Mouse (Mus musculus): ENCODE measurements around the gene Tsc22d1. TPM values are rescaled to one million over a fixed set of nuclear protein-coding genes. Genes with fewer than 3 reads are reported as not detected.
A peak's percentile ranks its signal among the peaks of the same experiment; 100 is the strongest.

Tsc22d1 gene
- polyA plus RNA-seq, 1 experiment: 153 TPM

DNA sequence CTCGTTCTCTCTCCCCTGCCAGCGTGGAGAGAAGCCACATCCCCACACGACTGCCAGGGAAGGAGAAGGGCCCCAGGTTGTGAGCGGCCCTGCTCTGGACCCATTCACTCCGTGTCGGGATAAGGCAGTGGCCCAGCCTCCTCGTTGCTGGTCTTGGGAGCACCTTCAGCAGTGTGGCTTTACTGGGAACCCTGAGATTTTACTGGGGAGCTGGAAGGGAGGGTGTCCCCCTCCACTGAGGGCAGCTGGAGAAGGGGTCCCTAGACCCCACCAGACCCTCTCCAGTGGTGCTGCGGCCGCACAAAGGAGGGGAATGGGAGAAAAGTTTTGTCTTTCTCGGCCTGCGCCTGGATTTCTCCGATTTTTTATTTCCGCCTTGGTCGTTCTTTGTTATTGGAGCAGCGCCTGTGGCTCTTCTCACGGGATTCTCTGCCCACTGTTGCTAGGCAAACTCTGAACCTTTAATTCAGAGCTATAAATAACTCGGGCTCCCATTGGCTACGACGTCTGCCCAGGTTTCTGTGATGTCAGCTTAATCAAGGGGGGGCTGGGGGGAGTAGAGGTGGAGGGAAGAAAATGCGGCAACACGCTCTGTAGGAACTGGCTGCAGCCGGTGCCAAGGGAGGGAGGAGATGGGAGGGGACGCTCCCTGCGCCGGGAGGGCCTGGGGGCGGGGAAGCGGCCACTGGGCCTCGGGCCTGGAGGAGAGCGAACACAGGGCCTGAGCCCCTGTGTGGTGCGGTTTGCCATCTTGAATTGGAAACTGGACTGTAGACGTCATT is 90.9 kb downstream of the Tsc22d1 start:
- H3K4me3 ChIP-seq (ENCODE audit: insufficient read depth, low read depth, low read length): peak overlapping the region; percentile 83
- H3K36me3 ChIP-seq (ENCODE audit: control insufficient read depth, insufficient read depth, low read length): peaks cover 6% of the 10 kb centered on the region; the same call in 1 of the 2 replicates
- WGBS: under 1% methylated on average over 31 of the region's 31 CpGs
- H3K27ac ChIP-seq (ENCODE audit: insufficient read depth, low read depth, low read length): peak overlapping the region; percentile 98
- no peaks in the 10 kb centered on the region for H3K27me3 ChIP-seq (replicated peaks; ENCODE audit: control insufficient read depth, insufficient read depth, low read length)
- TF ChIP-seq POLR2A (IDR thresholded peaks at IDR 0.05; ENCODE audit: low read depth, low read length) (peak; percentile 21), CTCF (conservative IDR thresholded peaks at IDR 0.05; ENCODE audit: insufficient read depth, insufficient read length, low read depth, low read length) (no peak)
- peak; percentile 96 for DNase-seq
- H3K4me1 ChIP-seq (ENCODE audit: control insufficient read depth, insufficient read depth, low read length): peaks cover 6% of the 10 kb centered on the region; the same call in 1 of the 2 replicates

DNA sequence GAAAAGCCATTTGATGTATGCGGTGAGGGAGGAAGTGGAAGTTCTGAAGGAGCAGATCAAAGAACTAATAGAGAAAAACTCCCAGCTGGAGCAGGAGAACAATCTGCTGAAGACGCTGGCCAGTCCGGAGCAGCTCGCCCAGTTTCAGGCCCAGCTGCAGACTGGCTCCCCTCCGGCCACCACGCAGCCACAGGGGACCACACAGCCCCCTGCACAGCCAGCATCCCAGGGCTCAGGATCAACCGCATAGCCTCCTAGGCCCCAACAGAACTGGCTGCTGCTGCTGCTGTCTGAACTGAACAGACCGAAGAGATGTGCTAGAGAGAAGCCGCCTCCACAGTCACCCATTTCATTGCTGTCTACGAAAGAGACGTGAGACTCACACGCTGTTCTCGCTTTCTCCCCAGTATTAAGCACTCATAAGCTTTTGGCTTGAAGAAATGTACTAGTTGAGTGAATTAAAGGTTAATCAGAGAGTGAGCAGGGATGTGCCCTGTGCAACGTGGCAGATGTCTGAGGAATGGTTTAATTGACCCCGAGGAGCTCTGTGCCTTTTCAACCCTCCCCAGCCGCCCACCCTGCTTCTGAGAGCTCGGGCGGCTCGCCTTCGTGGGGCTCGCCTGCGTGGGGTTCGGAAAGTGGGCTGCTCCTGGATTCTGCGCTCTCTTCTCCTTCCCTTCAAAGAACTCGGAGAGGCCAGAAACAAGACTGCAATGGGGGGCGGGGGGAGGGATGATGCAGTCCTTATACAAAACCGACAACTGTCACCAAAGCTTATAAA is 91.9 kb downstream of the Tsc22d1 start:
- TF ChIP-seq CTCF (conservative IDR thresholded peaks at IDR 0.05; ENCODE audit: insufficient read depth, insufficient read length, low read depth, low read length): no peak
- TF ChIP-seq POLR2A (IDR thresholded peaks at IDR 0.05; ENCODE audit: low read depth, low read length): no peak
- Histone ChIP-seq H3K4me3 (ENCODE audit: insufficient read depth, low read depth, low read length) (peak overlapping the region; percentile 83), H3K36me3 (ENCODE audit: control insufficient read depth, insufficient read depth, low read length) (peaks cover 6% of the 10 kb centered on the region; the same call in 1 of the 2 replicates), H3K4me1 (ENCODE audit: control insufficient read depth, insufficient read depth, low read length) (peaks cover 6% of the 10 kb centered on the region; the same call in 1 of the 2 replicates), H3K27ac (ENCODE audit: insufficient read depth, low read depth, low read length) (peak overlapping the region; percentile 72), H3K27me3 (replicated peaks; ENCODE audit: control insufficient read depth, insufficient read depth, low read length) (no peaks in the 10 kb centered on the region)
- DNase-seq: no peak
- 27% methylated on average over 27 of the region's 27 CpGs for WGBS

DNA sequence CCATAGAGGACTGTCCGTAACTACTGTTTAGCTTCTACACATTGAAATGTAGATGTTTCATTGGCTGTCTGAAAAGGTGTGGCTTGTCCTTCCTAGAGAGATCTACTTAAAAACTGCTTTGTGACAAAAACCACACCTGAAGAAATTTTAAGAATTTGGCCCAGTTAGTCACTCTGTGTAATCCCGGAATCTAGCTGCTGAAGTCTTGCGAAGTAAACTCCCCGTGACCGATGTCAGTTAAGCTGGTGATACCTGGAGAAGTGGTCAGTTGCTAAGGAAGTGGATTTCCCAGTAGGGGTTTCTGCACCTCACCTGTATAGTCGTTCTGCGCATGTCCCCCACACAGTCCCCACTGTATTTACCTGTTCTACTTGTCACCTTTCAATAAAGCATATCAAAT is 92.6 kb downstream of the Tsc22d1 start:
- WGBS: 62% methylated on average over 7 of the region's 7 CpGs
- DNase-seq: no peak
- peaks cover 6% of the 10 kb centered on the region; the same call in 1 of the 2 replicates for H3K4me1 ChIP-seq (ENCODE audit: control insufficient read depth, insufficient read depth, low read length)
- H3K27ac ChIP-seq (ENCODE audit: insufficient read depth, low read depth, low read length): no peak overlapping the region
- no peaks in the 10 kb centered on the region for H3K27me3 ChIP-seq (replicated peaks; ENCODE audit: control insufficient read depth, insufficient read depth, low read length)
- H3K4me3 ChIP-seq (ENCODE audit: insufficient read depth, low read depth, low read length): no peak overlapping the region
- no peak for TF ChIP-seq CTCF (conservative IDR thresholded peaks at IDR 0.05; ENCODE audit: insufficient read depth, insufficient read length, low read depth, low read length)
- TF ChIP-seq POLR2A (IDR thresholded peaks at IDR 0.05; ENCODE audit: low read depth, low read length): no peak
- H3K36me3 ChIP-seq (ENCODE audit: control insufficient read depth, insufficient read depth, low read length): peaks cover 6% of the 10 kb centered on the region; the same call in 1 of the 2 replicates

DNA sequence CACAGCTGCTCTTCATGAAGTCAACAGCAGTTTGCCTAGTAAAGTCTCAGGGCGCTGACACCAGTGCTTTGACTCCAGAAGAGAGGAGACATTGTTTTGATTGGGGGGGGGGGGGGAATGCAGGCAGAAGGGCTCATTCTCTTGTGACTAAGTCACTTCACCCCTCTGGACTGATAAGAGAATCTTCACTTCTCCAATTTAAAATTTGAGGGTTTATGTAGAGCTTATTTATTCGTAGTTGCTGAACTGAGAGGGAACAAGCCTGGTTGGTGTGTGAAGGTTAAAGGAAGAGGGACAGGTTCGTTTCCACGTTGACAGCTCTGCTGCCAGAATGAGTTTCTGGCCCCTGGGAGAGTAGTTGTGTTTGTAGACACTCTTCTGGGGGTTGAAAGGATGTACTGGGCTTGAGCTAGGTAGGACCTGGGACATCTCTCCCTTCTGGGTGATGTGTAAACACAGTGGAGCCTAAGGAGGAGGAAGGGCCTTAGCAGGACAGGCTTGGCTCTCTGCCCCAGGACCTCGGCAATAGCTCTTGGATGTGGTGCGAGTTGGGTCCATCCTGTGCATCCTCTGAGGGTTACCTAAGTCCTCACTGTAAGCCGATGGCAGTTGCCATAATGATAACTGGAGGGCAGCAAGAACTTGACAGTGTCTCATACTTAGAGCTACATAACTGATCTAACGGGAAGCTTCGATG is 93.2 kb downstream of the Tsc22d1 start:
- Histone ChIP-seq H3K27me3 (replicated peaks; ENCODE audit: control insufficient read depth, insufficient read depth, low read length) (no peaks in the 10 kb centered on the region), H3K27ac (ENCODE audit: insufficient read depth, low read depth, low read length) (no peak overlapping the region), H3K4me1 (ENCODE audit: control insufficient read depth, insufficient read depth, low read length) (peaks cover 6% of the 10 kb centered on the region; the same call in 1 of the 2 replicates), H3K4me3 (ENCODE audit: insufficient read depth, low read depth, low read length) (no peak overlapping the region), H3K36me3 (ENCODE audit: control insufficient read depth, insufficient read depth, low read length) (peaks cover 6% of the 10 kb centered on the region; the same call in 1 of the 2 replicates)
- DNase-seq: no peak
- 48% methylated on average over 9 of the region's 9 CpGs for WGBS
- TF ChIP-seq CTCF (conservative IDR thresholded peaks at IDR 0.05; ENCODE audit: insufficient read depth, insufficient read length, low read depth, low read length): no peak
- TF ChIP-seq POLR2A (IDR thresholded peaks at IDR 0.05; ENCODE audit: low read depth, low read length): no peak

- Histone ChIP-seq H3K4me1 (ENCODE audit: control insufficient read depth, insufficient read depth, low read length) (peaks cover 3% of the 10 kb centered on the region; the same call in 1 of the 2 replicates), H3K36me3 (ENCODE audit: control insufficient read depth, insufficient read depth, low read length) (peaks cover 6% of the 10 kb centered on the region; the same call in 1 of the 2 replicates), H3K27ac (ENCODE audit: insufficient read depth, low read depth, low read length) (no peak overlapping the region), H3K27me3 (replicated peaks; ENCODE audit: control insufficient read depth, insufficient read depth, low read length) (no peaks in the 10 kb centered on the region), H3K4me3 (ENCODE audit: insufficient read depth, low read depth, low read length) (no peak overlapping the region)
- TF ChIP-seq POLR2A (IDR thresholded peaks at IDR 0.05; ENCODE audit: low read depth, low read length) (no peak), CTCF (conservative IDR thresholded peaks at IDR 0.05; ENCODE audit: insufficient read depth, insufficient read length, low read depth, low read length) (no peak)
- DNase-seq: peak; percentile 45
- 45% methylated on average over 10 of the region's 10 CpGs for WGBS
These were observed 93.9 kb downstream of the Tsc22d1 start for GRCm38 (mm10) chr14:76508701-76509100.

GRCm38 (mm10) chr14:76511971-76512370 is 97.2 kb downstream of the Tsc22d1 start:
- no peak for TF ChIP-seq CTCF (conservative IDR thresholded peaks at IDR 0.05; ENCODE audit: insufficient read depth, insufficient read length, low read depth, low read length)
- no peak for TF ChIP-seq POLR2A (IDR thresholded peaks at IDR 0.05; ENCODE audit: low read depth, low read length)
- no peak overlapping the region for H3K4me3 ChIP-seq (ENCODE audit: insufficient read depth, low read depth, low read length)
- peaks cover 3% of the 10 kb centered on the region; the same call in 1 of the 2 replicates for H3K4me1 ChIP-seq (ENCODE audit: control insufficient read depth, insufficient read depth, low read length)
- 86% methylated on average over 7 of the region's 7 CpGs for WGBS
- H3K27me3 ChIP-seq (replicated peaks; ENCODE audit: control insufficient read depth, insufficient read depth, low read length): no peaks in the 10 kb centered on the region
- H3K36me3 ChIP-seq (ENCODE audit: control insufficient read depth, insufficient read depth, low read length): peaks cover under 1% of the 10 kb centered on the region; the same call in 1 of the 2 replicates
- no peak for DNase-seq
- H3K27ac ChIP-seq (ENCODE audit: insufficient read depth, low read depth, low read length): no peak overlapping the region
